Mouse (Mus musculus) G1E (cell line): ENCODE measurements around the gene Rex1bd.

ENCODE experiments used
- CTCF ChIP-seq: IDR thresholded peaks from 2 replicates; pipeline ENCODE4 v1.5.1; 2012; ENCODE audit warnings: low read depth, low read length, inconsistent platforms, mixed read lengths
- GATA1 ChIP-seq: IDR thresholded peaks from 2 replicates; pipeline ENCODE4 v1.6.1; 2012; ENCODE audit warnings: borderline replicate concordance, low read length, inconsistent platforms, mixed read lengths

DNA sequence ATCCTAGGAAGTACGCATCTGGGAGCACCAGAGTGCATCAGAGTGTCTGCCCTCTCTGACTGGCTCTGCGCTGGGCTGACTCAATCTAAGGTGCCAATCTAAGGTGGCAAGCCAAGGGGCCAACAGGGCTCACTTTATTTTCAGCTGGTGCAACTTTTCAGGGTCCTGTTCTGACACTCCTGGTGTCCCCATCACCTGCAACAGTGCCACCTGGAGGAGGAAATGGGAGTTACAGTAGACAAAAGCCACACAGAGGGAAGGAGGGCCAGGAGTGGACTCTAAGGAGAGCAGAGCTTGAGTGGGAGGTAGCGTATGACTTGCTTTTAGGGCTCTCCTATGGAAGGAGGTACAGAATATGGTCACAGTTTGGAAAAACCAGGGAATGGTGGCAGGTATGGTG lies 1.7 kb downstream of the Rex1bd start:
- TF ChIP-seq CTCF (peak; percentile 85), GATA1 (no peak)
